Mouse (Mus musculus) liver, adult 2 months (tissue): ENCODE measurements around the gene Gm17545. TPM values are rescaled to one million over a fixed set of nuclear protein-coding genes. Genes with fewer than 3 reads are reported as not detected.
A peak's percentile ranks its signal among the peaks of the same experiment; 100 is the strongest.

Experiments used
- DNase-seq: peaks from one replicate; pipeline ENCODE4 v3.0.0-alpha.2; 2011; ENCODE audit warnings: low read depth, low spot score; ENCODE audit errors: extremely low read depth
- H3K27ac ChIP-seq: fragments of 200-500 bp; replicated peaks from 2 replicates; pipeline ENCODE4 v1.5.1; 2012; ENCODE audit warnings: low read depth, mild to moderate bottlenecking, control low read depth, inconsistent platforms, low read length; ENCODE audit not compliant: insufficient read depth
- H3K27me3 ChIP-seq: fragments of 200-500 bp; 2 replicates; pipeline ENCODE4 v1.6.1; 2012; ENCODE audit warnings: mild to moderate bottlenecking, moderate library complexity, low read length, inconsistent platforms; ENCODE audit not compliant: control insufficient read depth, insufficient read depth
- H3K36me3 ChIP-seq: fragments of 200-500 bp; 2 replicates; pipeline ENCODE4 v1.6.1; 2012; ENCODE audit warnings: low read length, inconsistent platforms; ENCODE audit not compliant: control insufficient read depth, insufficient read depth
- H3K4me1 ChIP-seq: fragments of 200-500 bp; 2 replicates; pipeline ENCODE4 v1.6.1; 2011; ENCODE audit warnings: low read length; ENCODE audit not compliant: control insufficient read depth, insufficient read depth
- H3K4me3 ChIP-seq: fragments of 200-500 bp; 2 replicates; pipeline ENCODE4 v1.5.1; 2011; ENCODE audit warnings: low read depth, mild to moderate bottlenecking, control low read depth, low read length, moderate library complexity; ENCODE audit not compliant: insufficient read depth
- H3K79me2 ChIP-seq: fragments of 200-500 bp; 2 replicates; pipeline ENCODE4 v1.6.1; 2012; ENCODE audit warnings: inconsistent platforms, mild to moderate bottlenecking, low read length, moderate library complexity; ENCODE audit not compliant: control insufficient read depth, insufficient read depth
- H3K9ac ChIP-seq: fragments of 200-500 bp; 2 replicates; pipeline ENCODE4 v1.6.1; 2012; ENCODE audit warnings: low read depth, mild to moderate bottlenecking, control low read depth, inconsistent platforms, low read length
- CTCF ChIP-seq: fragments of 200-500 bp; IDR thresholded peaks from 2 replicates; pipeline ENCODE4 v1.5.1; 2011; ENCODE audit warnings: low read depth, low read length, control low read depth
- POLR2A ChIP-seq: fragments of 200-500 bp; IDR thresholded peaks from 2 replicates; pipeline ENCODE4 v1.6.1; 2011; ENCODE audit warnings: low read length, control low read depth; ENCODE audit not compliant: insufficient read depth; ENCODE audit errors: extremely low read depth
- WGBS: fragments of 180-500 bp; shearing (Covaris S2); methylation state at CpG from one replicate; pipeline ENCODE4 v1.1.7; 2018; 5-methylcytosine and 5-hydroxymethylcytosine counted together
- polyA plus RNA-seq: library from polyadenylated mRNA; depleted of rRNA; stranded (reverse); fragments of >200 nt; gene quantifications from 2 replicates; pipeline ENCODE4 v1.2.3, GENCODE M21; 2012
- total RNA-seq: library from RNA; depleted of rRNA; stranded (reverse); fragments of >200 nt; gene quantifications from 2 replicates; pipeline ENCODE4 v1.2.3, GENCODE M21; 2014

The Gm17545 gene
- total and polyA plus RNA-seq, 2 experiments, result not detected

DNA sequence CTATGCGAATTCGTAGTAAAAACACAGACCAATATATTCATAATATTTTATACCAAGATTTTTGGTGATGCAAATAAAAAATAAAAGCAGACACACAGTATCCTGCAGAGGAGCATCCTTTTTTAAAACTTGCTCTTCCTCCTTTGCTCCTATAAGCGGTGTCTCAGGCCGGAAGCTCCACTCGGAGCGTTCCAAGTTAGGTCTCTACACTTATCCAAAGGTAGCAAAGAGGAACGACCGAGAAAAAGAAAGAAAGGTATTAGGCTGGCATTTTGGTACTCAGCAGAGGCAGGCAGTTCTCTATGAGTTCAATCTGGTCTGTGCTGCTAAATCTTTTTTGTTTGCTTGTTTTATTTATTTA lies 14.8 kb downstream of the Gm17545 start:
- 71% methylated on average over 8 of the region's 8 CpGs for WGBS
- Histone ChIP-seq H3K27me3 (no peaks in the 10 kb centered on the region), H3K4me1 (no peaks in the 10 kb centered on the region), H3K27ac (no peak overlapping the region), H3K9ac (no peak overlapping the region), H3K79me2 (peaks cover 10% of the 10 kb centered on the region; the same call in 1 of the 2 replicates), H3K36me3 (no peaks in the 10 kb centered on the region), H3K4me3 (no peak overlapping the region)
- DNase-seq, result no peak
- no peak for TF ChIP-seq POLR2A
- TF ChIP-seq CTCF, result no peak

DNA sequence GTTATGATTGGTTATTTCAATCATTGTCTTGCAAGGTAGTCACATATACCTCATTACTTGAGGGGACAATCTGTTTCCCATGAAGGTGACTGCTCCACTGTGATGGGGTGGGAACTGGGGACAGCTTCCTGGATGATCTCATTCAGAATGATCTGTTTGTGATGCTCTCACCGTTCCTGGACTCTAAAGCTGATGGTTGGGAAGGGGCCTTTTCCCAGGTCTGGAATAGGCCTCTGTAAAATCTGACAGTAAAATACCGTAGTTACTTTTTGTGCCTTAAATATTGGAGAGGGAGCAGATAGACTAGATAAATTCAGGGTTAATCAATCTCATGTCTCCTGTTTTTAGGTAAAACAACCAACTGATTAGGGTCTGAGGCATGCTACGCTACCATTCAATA lies 15.6 kb downstream of the Gm17545 start, which contains the start of gene Rp9:
Gene Rp9 (minus strand): TSS at position 101 of the 400 bp plus-strand sequence.
- Histone ChIP-seq H3K36me3 (no peaks in the 10 kb centered on the region), H3K27me3 (no peaks in the 10 kb centered on the region), H3K4me1 (no peaks in the 10 kb centered on the region), H3K27ac (no peak within 1 kb of the TSS), H3K79me2 (peaks cover 10% of the 10 kb centered on the region; the same call in 1 of the 2 replicates), H3K9ac (no peak within 1 kb of the TSS; the same call in 1 of the 2 replicates), H3K4me3 (peak within 1 kb of the TSS; percentile 55; the same call in 1 of the 2 replicates)
- WGBS, result 92% methylated on average over 3 of the region's 3 CpGs
- DNase-seq, result no peak
- TF ChIP-seq CTCF, result no peak
- TF ChIP-seq POLR2A, result no peak

DNA sequence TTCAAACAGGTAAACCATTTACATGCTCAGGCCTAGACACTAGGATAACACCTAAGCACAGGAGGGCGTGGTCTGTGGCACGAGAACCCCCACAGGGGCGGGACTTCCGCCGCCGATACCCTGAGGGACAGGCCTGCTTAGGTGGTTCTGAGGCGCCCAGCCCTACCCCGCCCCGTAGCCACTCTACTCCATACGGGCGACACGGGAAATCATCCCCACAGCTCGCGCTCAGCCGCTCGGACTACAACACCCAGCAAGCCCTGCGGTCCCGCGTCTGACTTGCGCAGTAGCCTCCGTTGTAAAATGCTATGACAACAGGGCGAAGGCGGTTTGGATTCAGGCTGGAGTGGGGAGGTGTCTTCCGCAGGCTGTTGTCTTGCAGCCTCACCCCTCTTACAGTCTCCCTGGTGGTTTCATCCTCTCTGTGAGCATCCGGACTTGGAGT lies 21.4 kb downstream of the Gm17545 start, which contains the start of gene Bbs9:
Gene Bbs9 (plus strand): TSS at position 292 of the 445 bp plus-strand sequence.
- under 1% methylated on average over 25 of the region's 25 CpGs for WGBS
- TF ChIP-seq CTCF (no peak), POLR2A (no peak)
- H3K36me3 ChIP-seq, result no peaks in the 10 kb centered on the region
- peak within 1 kb of the TSS; percentile 16; the same call in 1 of the 2 replicates for H3K27ac ChIP-seq
- DNase-seq, result peak; percentile 92
- no peaks in the 10 kb centered on the region; the same call in 1 of the 2 replicates for H3K4me1 ChIP-seq
- H3K4me3 ChIP-seq, result peak within 1 kb of the TSS; percentile 47
- H3K27me3 ChIP-seq, result no peaks in the 10 kb centered on the region
- H3K79me2 ChIP-seq, result no peaks in the 10 kb centered on the region
- peak within 1 kb of the TSS; percentile 50 for H3K9ac ChIP-seq

DNA sequence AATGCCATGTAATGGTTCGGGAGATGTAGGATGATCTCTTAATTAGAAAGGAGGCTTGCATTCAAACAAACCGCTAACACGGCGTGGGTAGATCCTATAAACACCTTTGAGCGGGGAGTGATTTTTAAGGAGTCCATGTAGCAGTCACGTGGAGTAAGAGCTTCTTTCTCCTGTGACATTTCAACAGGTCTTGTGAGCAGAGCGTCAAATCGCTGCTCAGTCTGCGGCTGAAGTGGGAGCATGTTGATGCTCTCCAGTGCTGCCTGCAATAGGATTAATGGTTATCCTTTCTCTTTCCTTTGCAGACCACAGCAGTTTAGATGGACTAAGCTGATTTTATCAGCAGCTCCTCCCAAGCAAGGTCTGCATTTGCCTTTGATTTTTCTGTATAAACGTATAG lies 22.2 kb downstream of the Gm17545 start:
- H3K27me3 ChIP-seq, result no peaks in the 10 kb centered on the region
- peak overlapping the region; percentile 50 for H3K9ac ChIP-seq
- TF ChIP-seq CTCF (no peak), POLR2A (no peak)
- no peaks in the 10 kb centered on the region; the same call in 1 of the 2 replicates for H3K4me1 ChIP-seq
- no peak overlapping the region for H3K27ac ChIP-seq
- H3K79me2 ChIP-seq, result no peaks in the 10 kb centered on the region
- peak; percentile 31 for DNase-seq
- peak overlapping the region; percentile 47 for H3K4me3 ChIP-seq
- no peaks in the 10 kb centered on the region for H3K36me3 ChIP-seq
- 7% methylated on average over 10 of the region's 10 CpGs for WGBS

DNA sequence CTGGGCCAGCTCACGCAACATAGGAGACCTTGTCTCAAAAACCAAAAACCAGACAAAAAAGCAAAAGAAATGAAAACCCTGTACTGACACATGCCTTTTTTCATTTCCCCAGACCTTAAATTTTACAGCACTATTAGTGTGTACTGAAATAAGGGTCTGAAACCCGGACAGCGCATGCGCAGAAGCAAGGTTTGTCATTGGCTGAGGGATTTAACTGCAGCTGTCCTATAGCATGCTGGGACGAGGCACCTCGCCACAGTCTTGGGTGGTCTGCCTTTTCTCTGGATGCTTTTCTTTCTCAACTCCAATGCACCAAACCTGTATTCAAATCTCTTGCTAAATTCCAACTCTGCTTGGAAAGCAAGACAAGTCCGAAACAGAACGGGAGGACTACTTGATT lies 24.9 kb downstream of the Gm17545 start:
- H3K9ac ChIP-seq, result no peak overlapping the region
- H3K27ac ChIP-seq, result no peak overlapping the region
- no peak for DNase-seq
- 96% methylated on average over 8 of the region's 8 CpGs for WGBS
- H3K36me3 ChIP-seq, result no peaks in the 10 kb centered on the region
- H3K79me2 ChIP-seq, result no peaks in the 10 kb centered on the region
- no peaks in the 10 kb centered on the region; the same call in 1 of the 2 replicates for H3K4me1 ChIP-seq
- H3K27me3 ChIP-seq, result no peaks in the 10 kb centered on the region
- no peak overlapping the region for H3K4me3 ChIP-seq
- TF ChIP-seq POLR2A, result no peak
- TF ChIP-seq CTCF, result no peak

DNA sequence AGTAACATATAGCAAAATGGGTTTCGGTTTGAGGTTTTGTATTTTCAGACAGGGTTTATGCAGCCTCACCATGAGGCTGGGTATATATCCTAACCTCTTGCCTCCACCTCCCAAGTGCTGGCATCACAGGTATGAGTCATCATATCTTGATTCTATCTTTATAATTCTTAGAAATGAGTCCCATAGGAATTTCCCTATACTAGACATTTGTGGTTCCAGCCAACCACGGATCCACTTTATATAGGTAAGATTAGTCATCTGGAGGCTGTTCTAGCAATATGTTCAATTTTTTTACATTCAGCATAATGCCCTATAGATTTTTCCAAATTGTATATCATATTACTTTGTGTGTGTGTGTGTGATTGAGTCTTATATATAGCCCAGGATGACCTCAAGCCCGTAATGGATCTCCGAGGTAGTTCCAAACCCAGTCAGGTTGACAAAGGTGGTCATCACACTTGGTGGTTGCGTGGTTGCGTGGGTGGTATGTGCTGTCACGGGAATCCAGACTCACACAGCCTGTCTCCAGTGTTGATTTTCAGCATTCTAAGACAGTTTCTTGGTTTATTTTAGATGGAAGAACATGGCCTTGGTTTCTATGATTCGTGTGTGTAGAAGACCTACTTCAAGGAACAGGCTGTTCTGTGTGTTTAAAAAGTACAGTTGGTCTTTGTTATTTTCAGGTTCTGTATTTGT lies 29.9 kb downstream of the Gm17545 start:
- WGBS, result 96% methylated on average over 8 of the region's 8 CpGs
- Histone ChIP-seq H3K9ac (no peak overlapping the region), H3K36me3 (no peaks in the 10 kb centered on the region), H3K27ac (no peak overlapping the region), H3K27me3 (no peaks in the 10 kb centered on the region), H3K4me3 (no peak overlapping the region), H3K4me1 (no peaks in the 10 kb centered on the region), H3K79me2 (no peaks in the 10 kb centered on the region)
- TF ChIP-seq POLR2A (no peak), CTCF (no peak)
- no peak for DNase-seq
